In genomic region chr6:140786058-140786457, GRCm38 (mm10) we compare ENCODE assay signal across 15 mouse cellular contexts. TPM values are rescaled to one million over a fixed set of nuclear protein-coding genes. Genes with fewer than 3 reads are reported as not detected.
DNase-seq lines count a peak whose midpoint lies in the region; ATAC-seq and TF ChIP-seq lines count a peak whose summit lies in the region.
"Had no signal": no experiment of that assay in that cellular context is flagged by ENCODE, and none has a peak within 500 bp of the region (broad histone marks: within the 10 kb centered on the region; RNA-seq: fewer than 3 reads in every experiment).

No protein-coding gene starts in this region.

- H3K9me3 ChIP-seq in forebrain, embryonic 11.5 days (ENCODE audit: control insufficient read depth, low read length), result no peaks in the 10 kb centered on the region
- H3K9me3 ChIP-seq in forebrain, embryonic 12.5 days, result no peaks in the 10 kb centered on the region
- no peaks in the 10 kb centered on the region for H3K9me3 ChIP-seq in heart, embryonic 15.5 days (replicated peaks)
- no peaks in the 10 kb centered on the region for H3K9me3 ChIP-seq in lung, embryonic 15.5 days
- H3K9me3 ChIP-seq: hindbrain, embryonic 15.5 days; midbrain, embryonic 10.5 days had no signal

- no peaks in the 10 kb centered on the region for H3K36me3 ChIP-seq in forebrain, embryonic 11.5 days (ENCODE audit: control insufficient read depth, insufficient read depth, low read length)
- no peaks in the 10 kb centered on the region for H3K36me3 ChIP-seq in forebrain, embryonic 12.5 days (replicated peaks)
- H3K36me3 ChIP-seq in heart, embryonic 15.5 days, result no peaks in the 10 kb centered on the region
- H3K36me3 ChIP-seq in lung, embryonic 15.5 days, result no peaks in the 10 kb centered on the region
- H3K36me3 ChIP-seq: hindbrain, embryonic 15.5 days; midbrain, embryonic 10.5 days had no signal

- 74% methylated on average over 2 of the region's 2 CpGs for WGBS in forebrain, embryonic 11.5 days
- 78% methylated on average over 2 of the region's 2 CpGs for WGBS in forebrain, embryonic 12.5 days
- 50% methylated on average over 2 of the region's 2 CpGs for WGBS in heart, embryonic 15.5 days
- 34% methylated on average over 2 of the region's 2 CpGs for WGBS in lung, embryonic 15.5 days

- no peak for TF ChIP-seq CTCF in layer of hippocampus, adult 2 months (conservative IDR thresholded peaks at IDR 0.05)

- no peak for ATAC-seq in forebrain, embryonic 11.5 days (replicated peaks; ENCODE audit: low FRiP score)
- no peak for ATAC-seq in forebrain, embryonic 12.5 days (ENCODE audit: low FRiP score)
- peak; percentile 76; the same call in 1 of the 2 replicates for ATAC-seq in heart, embryonic 15.5 days (replicated peaks; ENCODE audit: insufficient number of reproducible peaks, insufficient read depth, low FRiP score, low read depth)
- ATAC-seq in lung, embryonic 15.5 days (ENCODE audit: borderline replicate concordance, extremely low read depth, low FRiP score, low TSS enrichment), result peak; percentile 67; the same call in 1 of the 2 replicates

- no peak overlapping the region for H3K4me2 ChIP-seq in forebrain, embryonic 11.5 days (ENCODE audit: low read depth, low read length, severe bottlenecking)
- no peak overlapping the region for H3K4me2 ChIP-seq in forebrain, embryonic 12.5 days
- H3K4me2 ChIP-seq in heart, embryonic 15.5 days, result no peak overlapping the region
- no peak overlapping the region for H3K4me2 ChIP-seq in lung, embryonic 15.5 days
- H3K4me2 ChIP-seq: hindbrain, embryonic 15.5 days had no signal

- no peaks in the 10 kb centered on the region for H3K4me1 ChIP-seq in forebrain, embryonic 11.5 days (replicated peaks; ENCODE audit: control insufficient read depth, insufficient read depth, low read length)
- H3K4me1 ChIP-seq in forebrain, embryonic 12.5 days, result no peaks in the 10 kb centered on the region
- no peaks in the 10 kb centered on the region for H3K4me1 ChIP-seq in heart, embryonic 15.5 days (replicated peaks)
- no peaks in the 10 kb centered on the region for H3K4me1 ChIP-seq in lung, embryonic 15.5 days
- H3K4me1 ChIP-seq: hindbrain, embryonic 15.5 days; midbrain, embryonic 10.5 days had no signal

- peak; percentile 13 for DNase-seq in forebrain, embryonic 11.5 days (ENCODE audit: low spot score)
- peak; percentile 52 for DNase-seq in kidney, adult 9 months
- DNase-seq in layer of hippocampus, postnatal 14 days (ENCODE audit: low spot score in 2 of 2), result no peak
- DNase-seq in ovary, adult 18-20 months (ENCODE audit: low spot score), result no peak
- no peak for DNase-seq in layer of hippocampus, adult 2 months (ENCODE audit: low spot score in 2 of 2)

- H3K27me3 ChIP-seq in forebrain, embryonic 11.5 days (ENCODE audit: control insufficient read depth, insufficient read depth, low read length), result no peaks in the 10 kb centered on the region
- H3K27me3 ChIP-seq in forebrain, embryonic 12.5 days, result no peaks in the 10 kb centered on the region
- no peaks in the 10 kb centered on the region for H3K27me3 ChIP-seq in heart, embryonic 15.5 days
- no peaks in the 10 kb centered on the region for H3K27me3 ChIP-seq in lung, embryonic 15.5 days
- H3K27me3 ChIP-seq: hindbrain, embryonic 15.5 days had no signal

- H3K27ac ChIP-seq in forebrain, embryonic 11.5 days (ENCODE audit: low read depth, low read length), result no peak overlapping the region
- H3K27ac ChIP-seq in forebrain, embryonic 12.5 days, result no peak overlapping the region
- no peak overlapping the region for H3K27ac ChIP-seq in heart, embryonic 15.5 days
- H3K27ac ChIP-seq in lung, embryonic 15.5 days, result no peak overlapping the region
- H3K27ac ChIP-seq in layer of hippocampus, adult 2 months, result no peak overlapping the region
- H3K27ac ChIP-seq: hindbrain, embryonic 15.5 days; liver, embryonic 14.5 days; midbrain, embryonic 10.5 days; stomach, postnatal 0 days had no signal

- H3K4me3 ChIP-seq in forebrain, embryonic 11.5 days (ENCODE audit: low read depth, low read length), result no peak overlapping the region
- H3K4me3 ChIP-seq in forebrain, embryonic 12.5 days (replicated peaks), result no peak overlapping the region
- H3K4me3 ChIP-seq in heart, embryonic 15.5 days, result no peak overlapping the region
- H3K4me3 ChIP-seq in lung, embryonic 15.5 days, result no peak overlapping the region
- H3K4me3 ChIP-seq in layer of hippocampus, adult 2 months, result no peak overlapping the region
- H3K4me3 ChIP-seq: hindbrain, embryonic 15.5 days; midbrain, embryonic 10.5 days had no signal

- no peak overlapping the region for H3K9ac ChIP-seq in forebrain, embryonic 11.5 days (ENCODE audit: low read length)
- no peak overlapping the region for H3K9ac ChIP-seq in forebrain, embryonic 12.5 days
- H3K9ac ChIP-seq in heart, embryonic 15.5 days, result no peak overlapping the region
- no peak overlapping the region for H3K9ac ChIP-seq in lung, embryonic 15.5 days
- H3K9ac ChIP-seq: hindbrain, embryonic 15.5 days; liver, embryonic 14.5 days had no signal

RNA-seq across cellular contexts. Expression of gene Gm11077, which starts 57.0 kb away (rescaled TPM):
- polyA plus RNA-seq in forebrain, embryonic 11.5 days (2014; fragmentation: Nextera tagmentation; extraction: Ambion mirVana), result not detected in 2 replicates
- not detected in 2 replicates for polyA plus RNA-seq in forebrain, embryonic 12.5 days (2016; fragmentation: Nextera tagmentation; extraction: Ambion mirVana)
- not detected in 2 replicates for polyA plus RNA-seq in heart, embryonic 15.5 days (2015; fragmentation: Nextera tagmentation; extraction: Ambion mirVana)
- not detected in 2 replicates for polyA plus RNA-seq in lung, embryonic 15.5 days (2015; fragmentation: Nextera tagmentation; extraction: Ambion mirVana)
- not detected for total RNA-seq in layer of hippocampus, postnatal 14 days (2021)
- total RNA-seq in layer of hippocampus, adult 2 months (2021), result not detected
- total RNA-seq: granulocyte monocyte progenitor cell, adult 5-6 weeks; layer of hippocampus, adult 8-10 months; left cerebral cortex, postnatal 36 days had no signal
- polyA plus RNA-seq: hindbrain, embryonic 15.5 days; liver, embryonic 14.5 days; midbrain, embryonic 10.5 days; stomach, postnatal 0 days had no signal

Comparison
In these comparisons a context has a peak if more than half of its experiments do, and no peak if none do; other contexts are left out.
1. ATAC-seq: peak in heart, embryonic 15.5 days (single experiment) and lung, embryonic 15.5 days (single experiment); none in forebrain, embryonic 11.5 days (single experiment) and forebrain, embryonic 12.5 days (single experiment).
2. DNase-seq: peak in forebrain, embryonic 11.5 days (single experiment) and kidney, adult 9 months (single experiment); none in layer of hippocampus, postnatal 14 days (0 of 2), ovary, adult 18-20 months (single experiment) and layer of hippocampus, adult 2 months (0 of 2).